Mouse (Mus musculus): ENCODE measurements around the gene Qtrt1.

- TF ChIP-seq CTCF (IDR thresholded peaks at IDR 0.05; ENCODE audit: low read depth, low read length), result no peak
- TF ChIP-seq POLR2A (IDR thresholded peaks at IDR 0.05; ENCODE audit: extremely low read depth, insufficient read depth, low read length), result no peak
These were observed 28.3 kb downstream of the Qtrt1 start for GRCm38 (mm10) chr9:21439914-21440313.
